Mouse (Mus musculus): Measurements from ENCODE around the gene Cdc42ep4. TPM values are rescaled to one million over a fixed set of nuclear protein-coding genes. Genes with fewer than 3 reads are reported as not detected.

The Cdc42ep4 gene
- 10 to 100 TPM in 3 of 4 experiments, 1 to 10 TPM in 1; 9.7 to 16.5 (median 14.7) TPM for total RNA-seq (2022)

- DNase-seq (ENCODE audit: low spot score) = peak; percentile 76
Measured at GRCm38 (mm10) chr11:113751484-113752084, at the start of gene Cdc42ep4. Cdc42ep4 (minus strand) TSS chr11:113751881.

- DNase-seq (ENCODE audit: low spot score) = no peak
Measured at GRCm38 (mm10) chr11:113800026-113800425, 48.3 kb upstream of the Cdc42ep4 start.

- no peak for DNase-seq (ENCODE audit: low spot score)
Measured at GRCm38 (mm10) chr11:113799041-113799447, 47.4 kb upstream of the Cdc42ep4 start.

- DNase-seq (ENCODE audit: low spot score) = no peak
Measured at GRCm38 (mm10) chr11:113798011-113798410, 46.3 kb upstream of the Cdc42ep4 start.

- no peak for DNase-seq (ENCODE audit: low spot score)
Measured at GRCm38 (mm10) chr11:113797014-113797983, 45.6 kb upstream of the Cdc42ep4 start.

GRCm38 (mm10) chr11:113795846-113796245, 44.2 kb upstream of the Cdc42ep4 start:
- DNase-seq (ENCODE audit: low spot score) = no peak

- no peak for DNase-seq (ENCODE audit: low spot score)
Measured at GRCm38 (mm10) chr11:113791357-113792215, 39.9 kb upstream of the Cdc42ep4 start.

- DNase-seq (ENCODE audit: low spot score) = no peak
Measured at GRCm38 (mm10) chr11:113789101-113789500, 37.4 kb upstream of the Cdc42ep4 start.

- DNase-seq (ENCODE audit: low spot score) = peak; percentile 69
Measured at GRCm38 (mm10) chr11:113788183-113788789, 36.6 kb upstream of the Cdc42ep4 start.

- no peak for DNase-seq (ENCODE audit: low spot score)
Measured at GRCm38 (mm10) chr11:113787432-113788182, 35.9 kb upstream of the Cdc42ep4 start.

- no peak for DNase-seq (ENCODE audit: low spot score)
Measured at GRCm38 (mm10) chr11:113787009-113787408, 35.3 kb upstream of the Cdc42ep4 start.

GRCm38 (mm10) chr11:113786395-113786794, 34.7 kb upstream of the Cdc42ep4 start:
- DNase-seq (ENCODE audit: low spot score) = no peak

GRCm38 (mm10) chr11:113785406-113786171, 33.9 kb upstream of the Cdc42ep4 start:
- DNase-seq (ENCODE audit: low spot score) = peak; percentile 58

GRCm38 (mm10) chr11:113784656-113785396, 33.1 kb upstream of the Cdc42ep4 start:
- no peak for DNase-seq (ENCODE audit: low spot score)

- no peak for DNase-seq (ENCODE audit: low spot score)
Measured at GRCm38 (mm10) chr11:113782496-113782895, 30.8 kb upstream of the Cdc42ep4 start.

- DNase-seq (ENCODE audit: low spot score) = no peak
Measured at GRCm38 (mm10) chr11:113782006-113782405, 30.3 kb upstream of the Cdc42ep4 start.

GRCm38 (mm10) chr11:113779680-113780041, 28.0 kb upstream of the Cdc42ep4 start:
- DNase-seq (ENCODE audit: low spot score) = no peak

GRCm38 (mm10) chr11:113778733-113779679, 27.3 kb upstream of the Cdc42ep4 start:
- peak; percentile 50 for DNase-seq (ENCODE audit: low spot score)
